Mouse (Mus musculus) liver, embryonic 13.5 days (tissue): ENCODE measurements around the gene Rc3h2. TPM values are rescaled to one million over a fixed set of nuclear protein-coding genes. Genes with fewer than 3 reads are reported as not detected.

Source experiments
- ATAC-seq: fragments of 200-750 bp; cut with Nextera tagmentation; 2 replicates; pipeline ENCODE4 v1.8.0; 2017; ENCODE audit warnings: low read depth, mild to moderate bottlenecking, moderate number of reproducible peaks, moderate library complexity
- DNase-seq: peaks from one replicate; pipeline ENCODE4 v3.0.0; 2022
- H3K27ac ChIP-seq: fragments of 300-500 bp; sonication (generic); 2 replicates; pipeline ENCODE4 v1.5.1; 2015; ENCODE audit warnings: moderate library complexity, mild to moderate bottlenecking, inconsistent platforms
- H3K27me3 ChIP-seq: fragments of 300-500 bp; sonication (generic); 2 replicates; pipeline ENCODE4 v1.6.1; 2015; ENCODE audit warnings: mild to moderate bottlenecking, inconsistent platforms
- H3K36me3 ChIP-seq: fragments of 300-500 bp; sonication (generic); 2 replicates; pipeline ENCODE4 v1.6.1; 2015; ENCODE audit warnings: mild to moderate bottlenecking, inconsistent platforms
- H3K4me1 ChIP-seq: fragments of 300-500 bp; sonication (generic); replicated peaks from 2 replicates; pipeline ENCODE4 v1.6.1; 2015; ENCODE audit warnings: inconsistent platforms
- H3K4me2 ChIP-seq: fragments of 300-500 bp; sonication (generic); 2 replicates; pipeline ENCODE4 v1.6.1; 2015; ENCODE audit warnings: inconsistent platforms, mild to moderate bottlenecking, moderate library complexity
- H3K4me3 ChIP-seq: fragments of 300-500 bp; sonication (generic); replicated peaks from 2 replicates; pipeline ENCODE4 v1.5.1; 2015; ENCODE audit warnings: mild to moderate bottlenecking, inconsistent platforms
- H3K9ac ChIP-seq: fragments of 300-500 bp; sonication (generic); 2 replicates; pipeline ENCODE4 v1.6.1; 2015; ENCODE audit warnings: mild to moderate bottlenecking, inconsistent platforms
- H3K9me3 ChIP-seq: fragments of 300-500 bp; sonication (generic); replicated peaks from 2 replicates; pipeline ENCODE4 v1.6.1; 2016; ENCODE audit warnings: inconsistent platforms
- WGBS: fragments of 180-500 bp; shearing (Covaris S2); methylation state at CpG from one replicate; pipeline ENCODE4 v1.1.7; 2015; ENCODE audit not compliant: insufficient replicate concordance; 5-methylcytosine and 5-hydroxymethylcytosine counted together
- polyA plus RNA-seq: library from polyadenylated mRNA; unstranded; fragments of >200 nt; fragmentation: Nextera tagmentation; extraction: Ambion mirVana; gene quantifications from 2 replicates; pipeline ENCODE4 v1.2.1, GENCODE M21; 2015

The Rc3h2 gene
- polyA plus RNA-seq: 3.7 and 4.0 TPM in 2 replicates

- WGBS: under 1% methylated on average over 72 of the region's 75 CpGs
- H3K27me3 ChIP-seq: no peaks in the 10 kb centered on the region
- no peaks in the 10 kb centered on the region for H3K9me3 ChIP-seq
- H3K4me3 ChIP-seq: peak within 1 kb of the TSS; percentile 92
- H3K4me1 ChIP-seq: peaks cover 30% of the 10 kb centered on the region
- peak within 1 kb of the TSS; percentile 89 for H3K4me2 ChIP-seq
- peaks cover 3% of the 10 kb centered on the region for H3K36me3 ChIP-seq
- ATAC-seq (peak; percentile 94), DNase-seq (peak; percentile 94)
- H3K9ac ChIP-seq: peak within 1 kb of the TSS; percentile 96
- peak within 1 kb of the TSS; percentile 95 for H3K27ac ChIP-seq
These were observed at the start of gene Rc3h2 for GRCm38 (mm10) chr2:37422306-37423304. Rc3h2 (minus strand) TSS chr2:37422903.

- no peak overlapping the region for H3K4me3 ChIP-seq
- no peak overlapping the region for H3K4me2 ChIP-seq
- no peaks in the 10 kb centered on the region for H3K27me3 ChIP-seq
- no peak overlapping the region for H3K27ac ChIP-seq
- H3K36me3 ChIP-seq: peaks cover 7% of the 10 kb centered on the region; the same call in 1 of the 2 replicates
- no peak overlapping the region for H3K9ac ChIP-seq
- DNase-seq (no peak), ATAC-seq (no peak)
- WGBS: 69% methylated on average over 4 of the region's 4 CpGs
- H3K4me1 ChIP-seq: peaks cover 9% of the 10 kb centered on the region; the same call in 1 of the 2 replicates
- H3K9me3 ChIP-seq: no peaks in the 10 kb centered on the region
These were observed 43.6 kb upstream of the Rc3h2 start for GRCm38 (mm10) chr2:37466266-37466665.

- ATAC-seq (no peak), DNase-seq (no peak)
- Histone ChIP-seq H3K36me3 (no peaks in the 10 kb centered on the region), H3K4me1 (peaks cover 6% of the 10 kb centered on the region; the same call in 1 of the 2 replicates), H3K27ac (no peak overlapping the region), H3K4me3 (no peak overlapping the region), H3K9me3 (no peaks in the 10 kb centered on the region), H3K4me2 (no peak overlapping the region), H3K27me3 (no peaks in the 10 kb centered on the region), H3K9ac (no peak overlapping the region)
- 79% methylated on average over 4 of the region's 4 CpGs for WGBS
These were observed 38.0 kb upstream of the Rc3h2 start for GRCm38 (mm10) chr2:37460707-37461106.

- no peaks in the 10 kb centered on the region for H3K27me3 ChIP-seq
- H3K36me3 ChIP-seq: no peaks in the 10 kb centered on the region
- no peaks in the 10 kb centered on the region for H3K9me3 ChIP-seq
- peak overlapping the region; percentile 82 for H3K27ac ChIP-seq
- peak overlapping the region; percentile 95 for H3K9ac ChIP-seq
- H3K4me2 ChIP-seq: peak overlapping the region; percentile 94
- H3K4me1 ChIP-seq: peaks cover 37% of the 10 kb centered on the region
- ATAC-seq: peak; percentile 62
- peak overlapping the region; percentile 94 for H3K4me3 ChIP-seq
- WGBS: 0% methylated on average over 21 of the region's 24 CpGs
- DNase-seq: no peak
These were observed 29.7 kb upstream of the Rc3h2 start for GRCm38 (mm10) chr2:37452376-37452760.

GRCm38 (mm10) chr2:37451667-37452375, 29.1 kb upstream of the Rc3h2 start:
- Histone ChIP-seq H3K27ac (peak overlapping the region; percentile 82), H3K4me1 (peaks cover 37% of the 10 kb centered on the region), H3K9me3 (no peaks in the 10 kb centered on the region), H3K27me3 (no peaks in the 10 kb centered on the region), H3K4me2 (peak overlapping the region; percentile 94), H3K4me3 (peak overlapping the region; percentile 94), H3K9ac (peak overlapping the region; percentile 95), H3K36me3 (no peaks in the 10 kb centered on the region)
- ATAC-seq: peak; percentile 99
- WGBS: 6% methylated on average over 42 of the region's 44 CpGs
- peak; percentile 91 for DNase-seq

- WGBS: under 1% methylated on average over 51 of the region's 51 CpGs
- Histone ChIP-seq H3K4me1 (peaks cover 41% of the 10 kb centered on the region), H3K4me3 (peak within 1 kb of the TSS; percentile 93), H3K4me2 (peak within 1 kb of the TSS; percentile 89), H3K9ac (peak within 1 kb of the TSS; percentile 93), H3K27me3 (no peaks in the 10 kb centered on the region), H3K27ac (peak within 1 kb of the TSS; percentile 88), H3K9me3 (no peaks in the 10 kb centered on the region), H3K36me3 (no peaks in the 10 kb centered on the region)
- DNase-seq (peak; percentile 94), ATAC-seq (peak; percentile 98)
These were observed 20.2 kb upstream of the Rc3h2 start, which contains the start of the genes Zbtb26, Zbtb6 and Rabgap1 for GRCm38 (mm10) chr2:37442611-37443591. Zbtb26 (minus strand) TSS chr2:37443135. Zbtb6 (minus strand) TSS chr2:37443171. Rabgap1 (plus strand) TSS chr2:37443279.

- H3K4me1 ChIP-seq: peaks cover 27% of the 10 kb centered on the region
- DNase-seq (no peak), ATAC-seq (no peak)
- peak overlapping the region; percentile 97 for H3K27ac ChIP-seq
- peak overlapping the region; percentile 77 for H3K4me2 ChIP-seq
- peak overlapping the region; percentile 84 for H3K9ac ChIP-seq
- 28% methylated on average over 7 of the region's 7 CpGs for WGBS
- H3K9me3 ChIP-seq: no peaks in the 10 kb centered on the region
- H3K4me3 ChIP-seq: peak overlapping the region; percentile 80
- no peaks in the 10 kb centered on the region for H3K27me3 ChIP-seq
- peaks cover 27% of the 10 kb centered on the region for H3K36me3 ChIP-seq
These were observed 8.9 kb upstream of the Rc3h2 start for GRCm38 (mm10) chr2:37431609-37432008.

- peak overlapping the region; percentile 97 for H3K27ac ChIP-seq
- H3K4me2 ChIP-seq: peak overlapping the region; percentile 77
- peak overlapping the region; percentile 80 for H3K4me3 ChIP-seq
- WGBS: under 1% methylated on average over 38 of the region's 38 CpGs
- no peaks in the 10 kb centered on the region for H3K9me3 ChIP-seq
- H3K4me1 ChIP-seq: peaks cover 27% of the 10 kb centered on the region
- peak overlapping the region; percentile 84 for H3K9ac ChIP-seq
- ATAC-seq: peak; percentile 96
- H3K27me3 ChIP-seq: no peaks in the 10 kb centered on the region
- peak; percentile 77 for DNase-seq
- peaks cover 19% of the 10 kb centered on the region for H3K36me3 ChIP-seq
These were observed 8.1 kb upstream of the Rc3h2 start for GRCm38 (mm10) chr2:37430593-37431464.

GRCm38 (mm10) chr2:37423671-37424070, 968 bp upstream of the Rc3h2 start:
- ATAC-seq: no peak
- H3K27ac ChIP-seq: no peak overlapping the region
- no peak overlapping the region for H3K9ac ChIP-seq
- H3K27me3 ChIP-seq: no peaks in the 10 kb centered on the region
- peak overlapping the region; percentile 24 for H3K4me2 ChIP-seq
- H3K4me1 ChIP-seq: peaks cover 32% of the 10 kb centered on the region
- 39% methylated on average over 3 of the region's 3 CpGs for WGBS
- H3K9me3 ChIP-seq: no peaks in the 10 kb centered on the region
- peaks cover 9% of the 10 kb centered on the region for H3K36me3 ChIP-seq
- no peak overlapping the region for H3K4me3 ChIP-seq
- no peak for DNase-seq
